12 mouse cellular contexts compared by ENCODE assay signal in genomic region chr6:52167736-52168161, GRCm38 (mm10). TPM values are rescaled to one million over a fixed set of nuclear protein-coding genes. Genes with fewer than 3 reads are reported as not detected.
A peak's percentile ranks its signal among the peaks of the same experiment; 100 is the strongest.
DNase-seq lines count a peak whose midpoint lies in the region; ATAC-seq lines count a peak whose summit lies in the region.
"Had no signal": no experiment of that assay in that cellular context is flagged by ENCODE, and none has a peak within 500 bp of the region (broad histone marks: within the 10 kb centered on the region; RNA-seq: fewer than 3 reads in every experiment).

No protein-coding gene starts in this region.

- peaks cover 39% of the 10 kb centered on the region for H3K4me1 ChIP-seq in lung, embryonic 15.5 days
- peaks cover 31% of the 10 kb centered on the region for H3K4me1 ChIP-seq in hindbrain, embryonic 15.5 days (replicated peaks)
- peaks cover 96% of the 10 kb centered on the region for H3K4me1 ChIP-seq in neural tube, embryonic 15.5 days
- peaks cover 5% of the 10 kb centered on the region for H3K4me1 ChIP-seq in midbrain, embryonic 13.5 days (replicated peaks)

- H3K4me2 ChIP-seq in lung, embryonic 15.5 days: peak overlapping the region; percentile 90
- peak overlapping the region; percentile 97 for H3K4me2 ChIP-seq in hindbrain, embryonic 15.5 days
- H3K4me2 ChIP-seq in neural tube, embryonic 15.5 days: peak overlapping the region; percentile 86
- no peak overlapping the region for H3K4me2 ChIP-seq in midbrain, embryonic 13.5 days (replicated peaks)
- H3K4me2 ChIP-seq: midbrain, embryonic 15.5 days had no signal

- H3K9me3 ChIP-seq in lung, embryonic 15.5 days: no peaks in the 10 kb centered on the region
- no peaks in the 10 kb centered on the region for H3K9me3 ChIP-seq in hindbrain, embryonic 15.5 days
- H3K9me3 ChIP-seq in neural tube, embryonic 15.5 days (replicated peaks): no peaks in the 10 kb centered on the region
- no peaks in the 10 kb centered on the region for H3K9me3 ChIP-seq in midbrain, embryonic 13.5 days
- H3K9me3 ChIP-seq: midbrain, embryonic 15.5 days had no signal

- intact Hi-C loops in heart, postnatal 25 days (cut with DNase I): no loop called here
- intact Hi-C loops in left cerebral cortex, postnatal 36 days (cut with DNase I): loop anchor here (5.0 kb wide), 1 partner anchor 35 kb away; the partner anchor contains the start of gene Hoxa5

- peak overlapping the region; percentile 62 for H3K9ac ChIP-seq in lung, embryonic 15.5 days
- H3K9ac ChIP-seq in hindbrain, embryonic 15.5 days: peak overlapping the region; percentile 68
- peak overlapping the region; percentile 21 for H3K9ac ChIP-seq in neural tube, embryonic 15.5 days (replicated peaks)
- no peak overlapping the region for H3K9ac ChIP-seq in midbrain, embryonic 13.5 days (replicated peaks)
- H3K9ac ChIP-seq: midbrain, embryonic 15.5 days had no signal

- peak; percentile 77 for DNase-seq in heart, adult 11 months
- no peak for DNase-seq in heart, postnatal 25 days (ENCODE audit: low spot score)
- DNase-seq in lung, adult 18-20 months: no peak
- no peak for DNase-seq in left cerebral cortex, postnatal 36 days (ENCODE audit: low spot score in 2 of 2)
- DNase-seq: gastrocnemius, adult 2 months; kidney, adult 11 months had no signal

- WGBS in lung, embryonic 15.5 days: 12% methylated on average over 14 of the region's 14 CpGs
- WGBS in hindbrain, embryonic 15.5 days: 2% methylated on average over 14 of the region's 14 CpGs
- WGBS in neural tube, embryonic 15.5 days: 10% methylated on average over 14 of the region's 14 CpGs
- under 1% methylated on average over 14 of the region's 14 CpGs for WGBS in midbrain, embryonic 13.5 days

- peaks cover 73% of the 10 kb centered on the region for H3K27me3 ChIP-seq in lung, embryonic 15.5 days
- peaks cover 14% of the 10 kb centered on the region; the same call in 1 of the 2 replicates for H3K27me3 ChIP-seq in hindbrain, embryonic 15.5 days
- H3K27me3 ChIP-seq in neural tube, embryonic 15.5 days (replicated peaks): no peaks in the 10 kb centered on the region
- H3K27me3 ChIP-seq in midbrain, embryonic 13.5 days: peaks cover 98% of the 10 kb centered on the region

- peak overlapping the region; percentile 98 for H3K27ac ChIP-seq in lung, embryonic 15.5 days
- peak overlapping the region; percentile 95 for H3K27ac ChIP-seq in hindbrain, embryonic 15.5 days (replicated peaks)
- peak overlapping the region; percentile 91 for H3K27ac ChIP-seq in neural tube, embryonic 15.5 days (replicated peaks)
- H3K27ac ChIP-seq in midbrain, embryonic 13.5 days: no peak overlapping the region
- H3K27ac ChIP-seq: gastrocnemius, adult 2 months; midbrain, embryonic 15.5 days had no signal

- peak overlapping the region; percentile 34 for H3K4me3 ChIP-seq in lung, embryonic 15.5 days
- H3K4me3 ChIP-seq in hindbrain, embryonic 15.5 days: peak overlapping the region; percentile 87
- H3K4me3 ChIP-seq in neural tube, embryonic 15.5 days (replicated peaks): peak overlapping the region; percentile 28
- no peak overlapping the region for H3K4me3 ChIP-seq in midbrain, embryonic 13.5 days (replicated peaks)
- H3K4me3 ChIP-seq: midbrain, embryonic 15.5 days had no signal

- ATAC-seq in lung, embryonic 15.5 days (ENCODE audit: borderline replicate concordance, extremely low read depth, low FRiP score, low TSS enrichment): no peak
- ATAC-seq in hindbrain, embryonic 15.5 days (ENCODE audit: low FRiP score, low read depth): no peak
- no peak for ATAC-seq in neural tube, embryonic 15.5 days (ENCODE audit: low FRiP score)
- ATAC-seq in midbrain, embryonic 13.5 days: no peak
- ATAC-seq: midbrain, embryonic 15.5 days had no signal

- H3K36me3 ChIP-seq in lung, embryonic 15.5 days: no peaks in the 10 kb centered on the region
- H3K36me3 ChIP-seq in hindbrain, embryonic 15.5 days: no peaks in the 10 kb centered on the region
- H3K36me3 ChIP-seq in neural tube, embryonic 15.5 days: no peaks in the 10 kb centered on the region
- no peaks in the 10 kb centered on the region for H3K36me3 ChIP-seq in midbrain, embryonic 13.5 days
- H3K36me3 ChIP-seq: midbrain, embryonic 15.5 days had no signal

RNA-seq across cellular contexts. Expression of gene Hoxa2, which starts 3.1 kb away (rescaled TPM):
- under 1 TPM; 0.31 to 0.34 TPM for total RNA-seq in heart, postnatal 25 days (2021)
- polyA plus RNA-seq in lung, embryonic 15.5 days (2015; fragmentation: Nextera tagmentation; extraction: Ambion mirVana): 11.4 and 13.0 TPM in 2 replicates
- polyA plus RNA-seq in hindbrain, embryonic 15.5 days (2015; fragmentation: Nextera tagmentation; extraction: Ambion mirVana): 22.4 and 26.8 TPM in 2 replicates
- polyA plus RNA-seq in neural tube, embryonic 15.5 days (2015; fragmentation: Nextera tagmentation; extraction: Ambion mirVana): 7.2 and 12.0 TPM in 2 replicates
- not detected for total RNA-seq in left cerebral cortex, postnatal 36 days (2021)
- 0.18 TPM in 1 of 2 replicates, not detected in the other for polyA plus RNA-seq in midbrain, embryonic 13.5 days (2015; fragmentation: Nextera tagmentation; extraction: Ambion mirVana)
- total RNA-seq: left cerebral cortex, postnatal 14 days had no signal

RNA-seq across cellular contexts. Expression of gene 5730596B20Rik, which starts 9.5 kb away (rescaled TPM):
- total RNA-seq in heart, postnatal 25 days (2021): not detected
- 2.1 and 2.3 TPM in 2 replicates for polyA plus RNA-seq in lung, embryonic 15.5 days (2015; fragmentation: Nextera tagmentation; extraction: Ambion mirVana)
- polyA plus RNA-seq in hindbrain, embryonic 15.5 days (2015; fragmentation: Nextera tagmentation; extraction: Ambion mirVana): 4.0 and 4.3 TPM in 2 replicates
- 1.4 and 3.0 TPM in 2 replicates for polyA plus RNA-seq in neural tube, embryonic 15.5 days (2015; fragmentation: Nextera tagmentation; extraction: Ambion mirVana)
- not detected for total RNA-seq in left cerebral cortex, postnatal 36 days (2021)
- not detected in 2 replicates for polyA plus RNA-seq in midbrain, embryonic 13.5 days (2015; fragmentation: Nextera tagmentation; extraction: Ambion mirVana)
- total RNA-seq: left cerebral cortex, postnatal 14 days had no signal
- polyA plus RNA-seq: midbrain, embryonic 15.5 days had no signal

RNA-seq across cellular contexts. Expression of gene Hoxa1, which starts 9.6 kb away (rescaled TPM):
- total RNA-seq in heart, postnatal 25 days (2021): under 1 TPM in 1 of 2 experiments, not detected in 1; 0.16 TPM
- polyA plus RNA-seq in lung, embryonic 15.5 days (2015; fragmentation: Nextera tagmentation; extraction: Ambion mirVana): 1.3 and 1.4 TPM in 2 replicates
- 1.3 and 1.8 TPM in 2 replicates for polyA plus RNA-seq in hindbrain, embryonic 15.5 days (2015; fragmentation: Nextera tagmentation; extraction: Ambion mirVana)
- polyA plus RNA-seq in neural tube, embryonic 15.5 days (2015; fragmentation: Nextera tagmentation; extraction: Ambion mirVana): 1.1 and 1.3 TPM in 2 replicates
- not detected for total RNA-seq in left cerebral cortex, postnatal 36 days (2021)
- 0.07 and 0.09 TPM in 2 replicates for polyA plus RNA-seq in midbrain, embryonic 13.5 days (2015; fragmentation: Nextera tagmentation; extraction: Ambion mirVana)
- total RNA-seq: left cerebral cortex, postnatal 14 days had no signal

RNA-seq across cellular contexts. Expression of gene Hoxa4, which starts 23.8 kb away (rescaled TPM):
- under 1 TPM; 0.22 to 0.36 TPM for total RNA-seq in heart, postnatal 25 days (2021)
- 4.1 and 4.2 TPM in 2 replicates for polyA plus RNA-seq in lung, embryonic 15.5 days (2015; fragmentation: Nextera tagmentation; extraction: Ambion mirVana)
- polyA plus RNA-seq in hindbrain, embryonic 15.5 days (2015; fragmentation: Nextera tagmentation; extraction: Ambion mirVana): 10.6 and 12.2 TPM in 2 replicates
- 2.3 and 5.7 TPM in 2 replicates for polyA plus RNA-seq in neural tube, embryonic 15.5 days (2015; fragmentation: Nextera tagmentation; extraction: Ambion mirVana)
- total RNA-seq in left cerebral cortex, postnatal 36 days (2021): not detected
- polyA plus RNA-seq in midbrain, embryonic 13.5 days (2015; fragmentation: Nextera tagmentation; extraction: Ambion mirVana): not detected in 2 replicates
- total RNA-seq: left cerebral cortex, postnatal 14 days had no signal
- polyA plus RNA-seq: midbrain, embryonic 15.5 days had no signal

RNA-seq across cellular contexts. Expression of gene Hoxa5, which starts 36.6 kb away (rescaled TPM):
- 1 to 10 TPM in 1 of 2 experiments, under 1 TPM in 1; 0.52 to 1.3 TPM for total RNA-seq in heart, postnatal 25 days (2021)
- 48.2 and 48.7 TPM in 2 replicates for polyA plus RNA-seq in lung, embryonic 15.5 days (2015; fragmentation: Nextera tagmentation; extraction: Ambion mirVana)
- 105 and 115 TPM in 2 replicates for polyA plus RNA-seq in hindbrain, embryonic 15.5 days (2015; fragmentation: Nextera tagmentation; extraction: Ambion mirVana)
- polyA plus RNA-seq in neural tube, embryonic 15.5 days (2015; fragmentation: Nextera tagmentation; extraction: Ambion mirVana): 26.8 and 73.9 TPM in 2 replicates
- total RNA-seq in left cerebral cortex, postnatal 36 days (2021): not detected
- 0.08 and 0.17 TPM in 2 replicates for polyA plus RNA-seq in midbrain, embryonic 13.5 days (2015; fragmentation: Nextera tagmentation; extraction: Ambion mirVana)
- total RNA-seq: left cerebral cortex, postnatal 14 days had no signal
- polyA plus RNA-seq: midbrain, embryonic 15.5 days had no signal
